Mouse (Mus musculus) heart, postnatal 0 days (tissue): ENCODE measurements at regions not wholly inside any gene's neighbourhood (a gene's known extent, or its start where the extent isn't known, plus 50 kb on each side); places are given as distances from the start of the nearest gene placed in this dataset.

Source experiments
- ATAC-seq: fragments of 200-750 bp; cut with Nextera tagmentation; 2 replicates; pipeline ENCODE4 v1.8.0; 2017; ENCODE audit warnings: low read depth, moderate number of reproducible peaks, moderate library complexity; ENCODE audit not compliant: insufficient read depth
- DNase-seq: peaks from one replicate; pipeline ENCODE4 v3.0.0-alpha.2; 2016; ENCODE audit warnings: low spot score
- H3K27ac ChIP-seq: fragments of 300-500 bp; sonication (generic); 2 replicates; pipeline ENCODE4 v1.5.1; 2014; ENCODE audit warnings: low read depth, mild to moderate bottlenecking
- H3K27me3 ChIP-seq: fragments of 300-500 bp; sonication (generic); 2 replicates; pipeline ENCODE4 v1.6.1; 2014; ENCODE audit warnings: low read length, mixed read lengths; ENCODE audit not compliant: control insufficient read depth, insufficient read depth
- H3K36me3 ChIP-seq: fragments of 300-500 bp; sonication (generic); replicated peaks from 2 replicates; pipeline ENCODE4 v1.6.1; 2014; ENCODE audit warnings: low read length, mixed read lengths; ENCODE audit not compliant: control insufficient read depth, insufficient read depth
- H3K4me1 ChIP-seq: fragments of 300-500 bp; sonication (generic); 2 replicates; pipeline ENCODE4 v1.6.1; 2014; ENCODE audit warnings: antibody characterized with exemption; ENCODE audit not compliant: control insufficient read depth, insufficient read depth
- H3K4me2 ChIP-seq: fragments of 300-500 bp; sonication (generic); 2 replicates; pipeline ENCODE4 v1.6.1; 2014; ENCODE audit warnings: low read depth, mild to moderate bottlenecking, low read length, moderate library complexity
- H3K4me3 ChIP-seq: fragments of 300-500 bp; sonication (generic); 2 replicates; pipeline ENCODE4 v1.5.1; 2014; ENCODE audit warnings: low read depth, low read length
- H3K9ac ChIP-seq: fragments of 300-500 bp; sonication (generic); replicated peaks from 2 replicates; pipeline ENCODE4 v1.6.1; 2014; ENCODE audit warnings: low read depth, low read length, mixed read lengths
- H3K9me3 ChIP-seq: fragments of 300-500 bp; sonication (generic); replicated peaks from 2 replicates; pipeline ENCODE4 v1.6.1; 2016; ENCODE audit warnings: low read length; ENCODE audit not compliant: control insufficient read depth
- CTCF ChIP-seq: IDR thresholded peaks from 2 replicates; pipeline ENCODE4 v1.5.1; 2016; ENCODE audit warnings: antibody characterized with exemption, control low read depth, low read depth
- EP300 ChIP-seq: IDR thresholded peaks from 2 replicates; pipeline ENCODE4 v1.6.1; 2016; ENCODE audit warnings: antibody characterized with exemption, low read depth
- WGBS: fragments of 180-500 bp; shearing (Covaris S2); extraction: QIAGEN DNeasy Blood & Tissue Kit; methylation state at CpG from one replicate; pipeline ENCODE4 v1.1.7; 2014; 5-methylcytosine and 5-hydroxymethylcytosine counted together

GRCm38 (mm10) chr12:69485652-69486651 is 96.9 kb downstream of the Vcpkmt start:
- WGBS = 32% methylated on average over 14 of the region's 14 CpGs
- DNase-seq (no peak), ATAC-seq (peak; percentile 78)
- H3K9me3 ChIP-seq = no peaks in the 10 kb centered on the region
- 0 out of 2 replicates have a peak, but pooled peaks have one; percentile 43 for TF ChIP-seq EP300
- no peak for TF ChIP-seq CTCF
- H3K36me3 ChIP-seq = no peaks in the 10 kb centered on the region
- H3K27me3 ChIP-seq = no peaks in the 10 kb centered on the region
- peaks cover 8% of the 10 kb centered on the region for H3K4me1 ChIP-seq
- H3K4me3 ChIP-seq = no peak overlapping the region
- no peak overlapping the region for H3K9ac ChIP-seq
- H3K4me2 ChIP-seq = peak overlapping the region; percentile 20; the same call in 1 of the 2 replicates
- 0 out of 2 replicates have a peak overlapping the region, but pooled peaks have one; percentile 20 for H3K27ac ChIP-seq

GRCm38 (mm10) chr12:69481420-69481819 is 101.4 kb downstream of the Vcpkmt start:
- H3K9me3 ChIP-seq = no peaks in the 10 kb centered on the region
- H3K27me3 ChIP-seq = no peaks in the 10 kb centered on the region
- H3K27ac ChIP-seq = no peak overlapping the region
- H3K4me3 ChIP-seq = no peak overlapping the region
- WGBS = 78% methylated on average over 3 of the region's 3 CpGs
- H3K36me3 ChIP-seq = no peaks in the 10 kb centered on the region
- no peak for DNase-seq
- H3K4me1 ChIP-seq = peaks cover 12% of the 10 kb centered on the region
- no peak overlapping the region for H3K4me2 ChIP-seq
- H3K9ac ChIP-seq = no peak overlapping the region
- ATAC-seq = no peak
- no peak for TF ChIP-seq CTCF

- no peak overlapping the region for H3K9ac ChIP-seq
- ATAC-seq (no peak), DNase-seq (no peak)
- H3K4me2 ChIP-seq = peak overlapping the region; percentile 40
- WGBS = 28% methylated on average over 18 of the region's 18 CpGs
- H3K9me3 ChIP-seq = no peaks in the 10 kb centered on the region
- no peak for TF ChIP-seq CTCF
- no peak for TF ChIP-seq EP300
- no peak overlapping the region for H3K4me3 ChIP-seq
- H3K4me1 ChIP-seq = peaks cover 25% of the 10 kb centered on the region
- H3K27me3 ChIP-seq = no peaks in the 10 kb centered on the region
- no peak overlapping the region for H3K27ac ChIP-seq
- H3K36me3 ChIP-seq = no peaks in the 10 kb centered on the region
These were observed 104.4 kb upstream of the Gm9887 start for GRCm38 (mm10) chr12:69476631-69477091.

GRCm38 (mm10) chr12:69476131-69476530 is 103.9 kb upstream of the Gm9887 start:
- no peak overlapping the region for H3K27ac ChIP-seq
- peaks cover 25% of the 10 kb centered on the region for H3K4me1 ChIP-seq
- DNase-seq (no peak), ATAC-seq (no peak)
- no peak overlapping the region for H3K9ac ChIP-seq
- H3K4me2 ChIP-seq = no peak overlapping the region
- no peaks in the 10 kb centered on the region for H3K9me3 ChIP-seq
- no peak overlapping the region for H3K4me3 ChIP-seq
- no peak for TF ChIP-seq CTCF
- TF ChIP-seq EP300 = no peak
- no peaks in the 10 kb centered on the region for H3K27me3 ChIP-seq
- 81% methylated on average over 4 of the region's 4 CpGs for WGBS
- no peaks in the 10 kb centered on the region for H3K36me3 ChIP-seq

GRCm38 (mm10) chr12:69474916-69475661 is 102.8 kb upstream of the Gm9887 start:
- H3K9me3 ChIP-seq = no peaks in the 10 kb centered on the region
- no peak for ATAC-seq
- 60% methylated on average over 17 of the region's 17 CpGs for whole genome bisulfite sequencing
- TF ChIP-seq CTCF = no peak
- no peak for TF ChIP-seq EP300
- H3K4me1 ChIP-seq = peaks cover 25% of the 10 kb centered on the region
- DNase-seq = no peak
- H3K36me3 ChIP-seq = no peaks in the 10 kb centered on the region
- H3K9ac ChIP-seq = no peak overlapping the region
- no peaks in the 10 kb centered on the region for H3K27me3 ChIP-seq
- H3K4me2 ChIP-seq = peak overlapping the region; percentile 5; the same call in 1 of the 2 replicates
- peak overlapping the region; percentile 58; the same call in 1 of the 2 replicates for H3K27ac ChIP-seq
- no peak overlapping the region; the same call in 1 of the 2 replicates for H3K4me3 ChIP-seq
